Mouse (Mus musculus): ENCODE measurements around the gene Gm10073.

Gm10073 gene

DNA sequence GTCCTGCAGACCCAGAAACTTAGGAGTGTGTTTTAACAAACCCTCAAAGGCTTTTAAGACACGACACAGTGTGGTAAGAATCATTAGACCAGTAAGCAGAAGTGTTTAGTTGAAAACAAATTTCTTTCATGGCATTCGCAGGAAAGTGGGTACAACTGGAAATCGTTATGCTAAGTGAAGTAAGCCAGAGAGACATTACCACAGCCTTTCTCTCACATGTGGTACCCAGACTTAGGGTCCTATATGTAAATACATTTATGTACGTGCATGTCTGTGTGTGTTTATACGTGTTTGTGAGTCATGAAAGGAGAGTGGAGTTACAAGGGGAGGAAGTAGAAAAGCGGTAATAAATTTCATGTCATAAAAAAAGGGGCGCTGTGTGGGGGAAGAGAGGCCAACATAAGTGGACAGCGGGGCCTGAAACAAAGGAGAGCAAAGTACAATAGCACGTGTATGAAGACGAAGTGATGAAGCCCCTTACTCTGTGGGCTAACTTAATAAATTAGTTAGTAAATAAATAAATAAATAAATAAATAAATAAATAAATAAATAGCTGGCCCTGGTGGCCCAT lies 24.8 kb downstream of the Gm10073 start:
- no peak for DNase-seq

DNA sequence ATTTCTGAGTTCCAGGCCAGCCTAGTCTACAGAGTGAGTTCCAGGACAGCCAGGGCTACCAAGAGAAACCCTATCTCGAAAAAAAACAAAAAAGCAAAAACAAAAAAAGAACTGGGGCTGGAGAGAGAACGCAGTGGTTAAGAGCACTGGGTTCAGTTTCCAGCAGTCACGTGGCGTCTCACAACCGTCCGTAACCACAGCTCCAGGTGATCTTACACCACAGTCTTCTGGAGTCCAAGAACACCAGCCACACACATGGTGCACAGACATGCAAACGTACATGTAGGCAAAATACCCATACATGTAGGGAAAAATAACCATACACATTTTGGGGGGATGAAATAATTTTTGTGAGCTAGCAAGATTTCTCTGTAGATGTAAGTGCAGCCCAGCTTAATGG lies 26.5 kb downstream of the Gm10073 start:
- DNase-seq: no peak

DNA sequence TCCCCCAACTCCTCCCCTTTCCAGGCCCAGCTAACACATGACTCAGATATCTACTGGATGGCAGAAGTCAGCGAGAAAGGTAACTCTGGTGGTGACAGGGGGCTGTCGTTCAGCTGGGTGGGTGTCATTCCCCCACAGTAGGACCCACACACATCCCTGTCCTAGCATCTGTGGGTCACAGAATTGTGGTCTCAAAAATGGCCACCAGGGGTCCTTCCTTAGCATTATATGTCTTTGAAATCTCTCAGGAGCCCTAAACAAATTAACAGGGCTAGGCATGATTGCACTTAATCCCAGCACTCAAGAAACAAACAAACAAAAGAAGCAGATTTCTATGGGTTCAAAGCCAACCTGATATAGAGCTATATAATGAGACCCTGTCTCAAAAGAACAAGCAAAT lies 28.1 kb downstream of the Gm10073 start:
- DNase-seq: no peak

DNA sequence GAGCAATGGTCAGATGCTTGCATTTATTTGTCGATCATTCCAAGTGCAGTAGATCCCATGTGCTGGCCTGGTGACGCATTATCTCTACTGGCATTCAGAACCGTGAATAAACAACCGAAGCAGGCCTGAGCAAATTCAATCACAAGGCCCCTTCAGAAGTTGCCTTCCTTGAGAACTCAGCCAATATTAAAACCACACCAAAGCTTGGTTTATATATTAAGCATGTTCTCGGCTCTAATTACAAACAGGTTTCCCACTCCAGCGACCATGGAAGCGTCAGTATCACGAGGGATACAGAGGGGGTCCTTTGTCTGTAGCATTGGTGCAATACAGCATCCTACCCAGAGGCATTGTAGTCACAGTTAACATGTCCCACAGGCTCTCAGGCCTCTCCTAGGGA lies 30.2 kb downstream of the Gm10073 start:
- no peak for DNase-seq

DNA sequence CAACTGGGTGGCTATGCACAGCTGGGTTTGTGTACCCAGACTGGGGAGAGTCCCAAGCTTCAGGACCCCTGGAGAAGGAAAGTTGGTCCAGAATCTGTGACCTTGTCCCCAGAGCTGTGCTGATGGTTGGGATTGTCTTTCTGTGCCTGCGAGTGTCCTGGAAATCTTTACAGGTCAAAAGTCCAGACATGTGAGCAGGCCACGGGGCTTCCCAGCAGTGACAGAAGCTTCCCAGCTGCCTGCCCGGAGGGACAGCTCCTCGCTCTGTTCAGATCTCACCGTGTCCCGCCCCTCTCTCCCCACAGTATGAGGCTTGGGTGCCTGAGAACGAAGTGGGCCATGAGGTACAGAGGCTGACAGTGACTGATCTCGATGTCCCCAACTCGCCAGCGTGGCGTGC lies 32.3 kb downstream of the Gm10073 start:
- no peak for DNase-seq

DNA sequence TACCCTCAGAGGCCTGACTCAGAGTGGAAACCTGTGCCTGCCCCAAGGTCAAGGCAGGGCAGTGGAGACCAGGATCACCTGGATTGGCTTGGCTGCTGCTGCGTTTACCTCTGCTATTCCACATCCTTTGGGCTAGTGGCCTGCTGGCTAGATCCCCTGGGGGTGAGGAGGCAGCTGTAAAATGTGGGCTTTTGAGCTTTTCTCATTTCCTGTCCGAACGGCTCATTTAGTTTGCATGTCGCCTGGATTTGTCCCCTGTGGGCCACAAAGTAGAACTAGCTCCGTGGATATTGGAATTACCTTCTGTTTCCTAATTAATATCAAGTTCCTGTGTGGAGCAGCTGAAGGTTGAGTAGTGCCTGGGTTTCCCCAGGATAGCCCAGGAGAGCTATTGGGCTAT lies 34.1 kb downstream of the Gm10073 start:
- DNase-seq: no peak

DNA sequence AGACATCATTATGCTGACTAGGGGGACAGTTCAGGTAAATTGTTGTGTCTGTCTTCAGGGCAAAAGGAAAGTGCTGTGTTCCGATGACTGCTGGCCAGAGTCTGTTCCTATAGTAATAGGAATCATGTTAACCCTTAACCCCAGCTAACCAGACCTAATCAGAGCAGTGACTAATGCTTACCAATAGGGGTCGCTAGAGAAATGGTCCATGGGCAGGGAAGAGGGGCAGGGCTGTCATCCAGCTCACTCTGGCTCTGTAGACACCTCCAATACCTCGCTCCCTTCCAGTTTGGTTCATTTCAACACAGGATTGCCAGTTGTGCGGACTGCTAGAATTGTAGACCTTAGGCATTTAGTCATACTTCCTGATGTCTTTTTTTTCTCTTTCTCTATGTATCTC lies 37.8 kb downstream of the Gm10073 start:
- no peak for DNase-seq

DNA sequence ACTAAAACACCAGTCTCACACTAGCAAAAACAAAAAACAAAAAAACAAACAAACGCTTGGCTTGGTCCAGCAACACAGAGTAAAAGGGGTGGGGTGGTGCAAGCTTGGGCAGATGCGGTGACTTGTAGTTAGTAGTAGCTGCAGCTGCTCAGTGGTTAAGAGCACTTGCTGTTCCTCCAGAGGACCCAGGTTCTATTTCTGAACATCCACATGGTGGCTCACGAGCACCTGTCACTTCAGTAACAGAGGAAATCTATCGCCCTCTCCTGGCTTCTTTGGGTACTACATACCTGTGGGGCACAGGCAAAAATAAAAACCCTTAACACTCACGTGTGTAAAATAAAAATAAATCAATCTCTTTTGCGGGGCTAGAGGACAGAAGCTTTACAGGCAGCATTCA lies 38.8 kb downstream of the Gm10073 start:
- peak; percentile 23 for DNase-seq

DNA sequence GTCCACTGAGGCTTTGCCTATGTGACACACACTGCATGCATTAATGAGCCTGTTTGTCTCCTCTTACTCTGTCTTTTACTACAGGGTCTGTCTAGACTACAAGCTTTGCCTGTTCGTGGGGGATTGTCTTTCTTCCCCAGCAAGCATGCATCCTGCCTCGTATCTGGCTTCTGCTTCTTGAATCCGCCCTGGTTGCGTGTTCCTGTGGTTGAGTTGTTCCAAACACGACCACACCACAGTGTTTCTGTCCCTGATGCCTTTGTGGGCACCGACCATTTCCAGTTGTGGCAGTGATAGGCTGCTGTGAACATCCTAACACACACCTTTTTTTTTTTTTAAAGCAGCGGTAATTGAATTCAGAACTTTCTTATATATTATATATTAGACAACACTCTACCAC lies 39.6 kb downstream of the Gm10073 start:
- no peak for DNase-seq

DNA sequence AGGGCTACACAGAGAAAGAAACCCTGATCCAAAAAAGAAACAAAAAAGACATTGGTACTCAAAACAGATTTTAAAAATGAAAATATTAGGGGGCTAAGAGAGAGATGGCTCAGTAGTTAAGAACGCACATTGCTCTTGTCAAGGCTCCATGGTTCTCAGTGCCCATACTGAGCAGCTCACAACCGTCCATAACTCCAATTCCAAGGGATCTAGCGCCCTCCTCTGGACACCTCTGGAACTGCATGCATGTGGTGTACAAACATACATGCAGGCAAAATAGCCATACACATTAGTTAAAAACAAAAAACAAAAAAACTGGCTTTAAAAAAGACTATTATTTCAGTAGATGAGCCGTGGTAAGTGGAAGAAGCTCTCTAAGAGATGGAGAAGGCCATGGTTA lies 42.7 kb downstream of the Gm10073 start:
- no peak for DNase-seq

DNA sequence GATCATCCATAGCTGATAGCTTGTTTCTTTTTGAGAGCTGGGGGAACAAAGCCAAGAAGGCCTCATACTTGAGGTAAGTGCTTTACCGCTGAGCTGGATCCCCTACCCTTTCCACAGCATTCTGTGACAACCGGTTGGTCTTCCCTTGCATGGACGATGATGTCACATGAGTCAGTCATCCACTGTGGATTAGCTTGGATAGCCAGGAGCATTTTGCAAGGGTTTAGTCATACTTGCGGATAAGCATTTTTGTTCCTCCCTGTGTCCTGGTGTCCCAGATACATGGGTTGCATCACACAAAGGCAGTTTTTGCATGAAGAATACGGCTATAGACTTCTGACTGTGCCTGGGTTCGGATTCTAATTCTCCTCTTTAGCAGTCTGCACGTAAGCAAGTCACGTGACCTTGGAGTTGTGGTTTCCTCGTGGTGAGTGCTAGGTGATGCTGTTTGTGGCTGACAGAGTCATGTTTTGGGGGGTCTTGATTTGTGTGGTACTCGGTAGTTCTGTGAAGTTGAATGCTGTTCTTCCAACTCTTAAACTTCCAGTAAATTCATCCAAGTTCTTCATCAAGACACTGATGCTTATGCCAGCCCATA lies 43.3 kb downstream of the Gm10073 start:
- DNase-seq: no peak

DNA sequence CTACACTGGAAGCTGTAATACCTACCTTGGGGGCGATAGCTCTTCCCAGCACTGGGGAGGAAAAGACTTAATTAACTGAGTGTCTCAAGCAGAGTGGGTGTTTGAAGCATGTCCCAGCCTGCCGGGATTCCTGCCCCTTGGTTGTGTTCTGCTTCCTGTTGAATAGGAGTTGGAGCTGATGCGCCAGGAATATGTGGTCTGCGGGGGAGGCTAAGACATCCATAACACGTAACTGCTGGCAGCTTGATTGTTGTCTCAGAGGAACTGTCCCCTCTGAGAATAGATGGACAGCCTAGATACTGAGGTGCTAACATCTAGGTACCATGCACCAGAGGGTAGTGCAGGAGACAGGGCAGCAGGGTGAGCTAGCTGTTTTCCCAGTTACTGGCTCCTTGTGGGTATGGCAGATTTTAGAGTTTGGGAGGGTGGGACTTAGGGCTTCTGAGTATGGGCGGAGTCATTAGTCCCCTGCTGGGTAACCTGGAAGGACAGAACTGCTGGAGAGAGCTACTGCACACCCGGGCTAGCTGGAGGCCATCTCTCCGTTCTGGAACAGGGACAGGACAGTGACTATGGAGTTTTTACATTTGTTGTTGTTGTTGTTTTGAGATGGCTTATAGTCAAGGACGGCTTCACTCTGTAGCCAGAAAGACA lies 44.5 kb downstream of the Gm10073 start:
- no peak for DNase-seq

DNA sequence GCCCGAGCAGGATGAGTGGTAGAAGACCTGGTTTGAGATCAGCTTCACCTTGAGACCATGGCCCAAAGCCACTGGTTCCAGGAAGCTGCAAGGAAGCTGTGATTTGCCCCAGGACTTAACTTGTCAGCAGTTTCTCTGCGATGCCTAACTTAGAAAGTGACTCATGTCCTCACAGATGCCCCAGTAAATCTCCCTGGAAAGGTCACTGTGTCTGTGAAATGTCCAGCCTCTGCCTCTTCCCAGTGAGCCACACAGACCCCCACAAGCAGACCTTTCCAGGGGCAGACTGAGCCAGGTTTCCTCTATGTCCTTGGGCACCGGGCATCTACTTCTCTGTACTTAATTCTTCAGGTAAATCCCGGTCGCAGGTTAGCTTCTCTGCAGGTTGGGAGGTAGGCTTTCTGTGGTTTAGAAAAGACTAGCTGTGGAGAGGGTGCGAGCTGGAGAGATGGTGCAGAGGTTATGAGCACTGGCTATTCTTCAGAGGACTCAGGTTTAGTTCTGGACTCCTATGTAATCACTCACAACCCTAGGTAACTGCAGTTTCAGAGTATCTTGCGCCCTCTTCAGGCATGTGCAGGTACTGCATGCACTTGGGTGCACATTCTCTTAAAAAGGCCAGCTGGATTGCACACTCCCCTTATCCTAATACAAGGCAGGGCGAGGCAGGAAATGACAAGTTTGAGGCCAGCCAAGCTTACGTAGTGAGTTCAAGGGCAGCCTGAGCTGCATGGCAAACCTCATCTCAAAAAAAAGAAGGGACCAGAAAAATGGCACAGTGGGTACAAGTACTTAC lies 45.8 kb downstream of the Gm10073 start:
- DNase-seq: no peak

DNA sequence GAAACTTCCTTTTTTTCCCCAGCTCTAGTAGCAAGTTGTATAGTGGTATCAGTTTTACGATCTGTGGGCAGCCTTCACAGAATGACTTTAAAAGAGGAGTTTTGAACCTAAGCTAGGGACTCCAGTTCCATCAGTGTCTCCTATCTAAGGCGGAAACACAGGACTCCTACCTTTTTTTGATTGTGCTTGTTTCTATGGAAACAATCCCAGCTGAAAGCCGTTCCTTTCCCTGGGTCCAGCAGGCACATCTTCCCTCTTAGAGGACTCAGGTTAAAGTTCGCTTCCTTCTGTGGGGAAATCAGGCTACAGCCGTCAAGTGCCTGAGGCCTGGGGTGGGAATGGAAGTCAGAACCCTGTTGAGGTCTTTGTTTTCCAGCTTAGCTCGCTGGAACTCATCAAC lies 46.5 kb downstream of the Gm10073 start:
- no peak for DNase-seq
